Mouse (Mus musculus) liver, postnatal 0 days (tissue): ENCODE results near the gene Myl7.

Experiments used
- CTCF ChIP-seq: sonication (generic); IDR thresholded peaks from 2 replicates; pipeline ENCODE4 v1.5.1; 2016; ENCODE audit warnings: antibody characterized with exemption, low read depth
- EP300 ChIP-seq: IDR thresholded peaks from 2 replicates; pipeline ENCODE4 v1.6.1; 2016; ENCODE audit warnings: antibody characterized with exemption, low read depth, mild to moderate bottlenecking

GRCm38 (mm10) chr11:5862394-5863105 is 36.0 kb downstream of the Myl7 start:
- TF ChIP-seq CTCF (no peak), EP300 (no peak)
